Mouse (Mus musculus) embryo, embryonic 9.5 days (tissue): ENCODE measurements at regions not wholly inside any gene's neighbourhood (a gene's known extent, or its start where the extent isn't known, plus 50 kb on each side); places are given as distances from the start of the nearest gene placed in this dataset.

Source experiments
- DNase-seq: peaks from one replicate; pipeline ENCODE4 v3.0.0-alpha.2; 2017; ENCODE audit errors: extremely low spot score

- no peak for DNase-seq
These were observed 111.0 kb upstream of the Frmd6 start for GRCm38 (mm10) chr12:70714281-70714679.

GRCm38 (mm10) chr12:70715836-70716235 lies 109.5 kb upstream of the Frmd6 start:
- DNase-seq: no peak

DNA sequence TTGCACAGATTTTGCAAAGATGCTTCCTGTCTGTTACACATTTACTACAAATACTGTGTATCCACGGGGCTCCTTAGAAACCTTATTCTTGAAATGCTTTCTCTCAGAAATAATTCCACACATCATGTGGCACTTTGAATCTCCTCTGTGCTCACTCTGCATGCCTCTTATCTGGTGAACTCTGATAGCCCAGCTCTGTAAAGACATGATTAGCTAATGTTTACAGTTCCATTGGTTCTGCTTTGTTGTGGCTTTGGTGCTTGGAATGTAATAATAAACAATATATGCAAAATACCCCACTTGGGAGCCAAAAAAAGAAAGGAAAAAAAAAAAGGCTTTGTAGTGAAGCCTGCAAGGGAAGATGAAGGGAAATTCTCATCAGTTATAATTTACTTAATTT lies 106.7 kb upstream of the Frmd6 start:
- DNase-seq: no peak

DNA sequence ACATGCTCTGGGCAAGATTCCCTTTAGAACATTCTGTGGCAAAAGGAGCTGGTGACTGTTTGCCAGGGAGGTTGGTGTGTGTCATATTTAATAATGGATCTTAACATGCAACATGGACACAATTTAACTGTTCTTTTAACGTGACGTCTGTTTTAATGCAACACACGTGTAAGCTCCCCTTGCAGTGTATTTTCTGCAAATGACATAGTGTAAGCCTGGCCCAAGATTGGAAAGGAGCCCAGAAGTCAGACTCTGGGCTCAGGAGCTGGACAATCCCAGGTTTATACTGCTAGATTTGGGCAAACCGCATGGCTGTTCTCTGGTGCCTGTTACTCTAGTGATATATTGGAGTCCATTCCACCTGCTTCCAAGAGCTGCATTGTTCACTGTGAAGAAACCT lies 106.1 kb upstream of the Frmd6 start:
- DNase-seq: no peak

- no peak for DNase-seq
These were observed 105.0 kb upstream of the Frmd6 start for GRCm38 (mm10) chr12:70720178-70720894.

DNA sequence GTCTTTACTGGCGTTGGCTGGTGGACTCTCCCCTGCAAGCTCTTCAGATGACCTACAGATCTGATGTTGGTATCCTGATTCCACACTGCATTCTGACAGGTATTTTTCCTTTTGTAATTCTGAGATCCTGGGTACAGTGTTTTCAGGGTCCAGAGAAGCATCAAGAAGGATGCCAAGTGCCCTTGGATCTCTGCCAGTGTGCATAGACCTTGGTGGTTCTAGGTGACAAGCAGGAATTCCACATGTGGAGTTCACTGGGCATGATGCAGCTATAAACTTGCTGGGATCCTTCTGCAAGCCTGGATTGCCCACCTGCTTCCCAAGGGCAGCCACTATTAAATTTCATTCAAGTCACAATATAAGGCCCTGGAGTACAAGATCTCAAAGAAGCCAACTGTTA lies 100.0 kb upstream of the Frmd6 start:
- DNase-seq: no peak

DNA sequence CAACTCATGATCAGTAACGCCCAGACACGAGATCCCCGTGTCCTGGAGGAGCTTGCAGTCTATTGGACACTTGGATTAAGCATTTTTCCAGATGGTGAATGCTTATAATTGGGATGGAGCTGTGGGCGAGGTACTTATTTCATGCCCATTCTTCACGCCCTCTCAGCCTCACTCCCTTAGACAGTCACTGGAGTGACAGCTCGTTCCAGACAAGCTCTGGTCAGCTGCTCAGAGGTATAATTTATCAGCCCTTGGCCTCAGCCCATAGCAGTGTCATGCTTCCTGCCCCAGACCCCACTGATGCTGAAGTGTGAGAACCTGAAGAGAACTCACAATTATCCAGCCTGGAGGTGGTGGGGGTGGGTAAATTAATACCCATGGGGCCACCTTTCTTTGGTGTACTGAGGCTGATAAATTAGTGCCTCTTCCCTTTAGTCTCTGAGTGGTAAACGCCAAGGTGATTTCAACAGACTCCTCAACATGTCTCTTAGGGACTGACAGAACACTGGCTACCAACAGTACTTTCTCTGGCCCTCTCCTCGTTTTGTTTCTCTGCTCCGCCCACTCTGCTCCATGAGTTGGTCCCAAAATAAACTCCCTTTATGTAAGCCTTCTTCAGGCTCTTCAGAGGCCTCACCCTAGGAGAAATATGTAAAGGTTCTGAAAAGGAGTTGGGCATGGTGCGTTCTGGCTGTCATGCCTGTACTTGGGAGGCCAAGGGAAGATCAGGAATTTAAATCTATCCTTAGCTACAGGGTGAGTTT lies 97.6 kb upstream of the Frmd6 start:
- DNase-seq: no peak

- no peak for DNase-seq
These were observed 96.9 kb upstream of the Frmd6 start for GRCm38 (mm10) chr12:70728407-70728806.

GRCm38 (mm10) chr12:70729961-70730360 lies 95.4 kb upstream of the Frmd6 start:
- DNase-seq: peak; percentile 38

DNA sequence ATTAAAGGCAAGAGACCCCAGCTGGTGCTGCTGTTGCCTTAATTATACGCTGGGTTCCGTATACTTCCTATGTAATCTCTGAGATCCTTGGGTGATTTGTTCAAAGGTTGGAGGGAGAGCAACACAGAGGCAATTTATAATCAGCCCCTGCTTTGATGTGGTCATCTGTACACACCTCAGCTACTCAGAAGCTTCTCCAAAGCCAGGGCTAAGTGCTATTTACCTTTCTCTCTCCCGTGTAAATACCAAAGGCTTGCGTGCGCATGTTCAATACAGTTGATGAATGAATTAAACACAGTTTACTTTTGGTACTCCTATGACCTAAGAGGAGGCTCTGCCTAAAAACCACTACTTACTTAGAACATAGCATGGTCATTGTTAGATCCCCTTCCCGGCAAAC lies 93.8 kb upstream of the Frmd6 start:
- DNase-seq: no peak

- no peak for DNase-seq
These were observed 92.7 kb upstream of the Frmd6 start for GRCm38 (mm10) chr12:70732591-70732990.

DNA sequence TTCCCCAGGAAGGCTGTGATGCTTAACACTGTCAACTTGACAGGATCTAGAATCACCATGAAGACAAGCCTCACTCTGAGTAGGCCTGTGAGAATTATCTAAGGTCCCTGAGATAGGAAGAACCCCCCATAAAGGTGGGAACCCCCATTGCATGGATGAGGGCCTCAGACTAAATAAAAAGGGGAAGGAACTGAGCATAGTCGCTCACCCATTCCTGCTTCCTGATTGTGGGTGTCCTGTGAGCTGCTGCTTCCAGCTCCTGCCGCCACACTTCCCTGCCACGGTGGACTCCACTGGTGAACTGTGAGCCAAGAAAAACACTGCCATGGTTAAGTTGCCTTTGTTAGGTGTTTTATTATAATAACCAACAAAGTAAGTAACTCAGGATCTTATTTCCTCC lies 86.8 kb upstream of the Frmd6 start:
- DNase-seq: no peak

- DNase-seq: no peak
These were observed 86.0 kb upstream of the Frmd6 start for GRCm38 (mm10) chr12:70739316-70739715.

DNA sequence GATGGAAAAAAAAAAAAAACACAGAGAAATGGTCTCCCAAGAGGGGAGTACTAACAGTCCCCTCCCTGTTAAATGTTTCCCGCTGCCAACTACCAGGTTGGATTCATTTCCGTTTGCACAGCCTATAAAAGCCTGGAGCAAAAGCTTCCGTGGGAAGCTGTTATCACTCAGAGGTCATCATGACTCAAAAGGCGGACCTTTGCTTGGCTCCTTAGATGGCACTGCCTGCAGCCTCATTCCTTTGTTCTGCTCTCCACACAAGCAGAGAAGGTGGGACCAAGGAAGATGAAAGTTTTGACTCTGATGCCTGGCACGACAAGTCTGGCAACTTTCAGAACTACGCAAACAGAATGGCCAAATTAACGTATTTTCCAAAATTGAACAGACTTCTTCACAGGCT lies 85.5 kb upstream of the Frmd6 start:
- DNase-seq: no peak

DNA sequence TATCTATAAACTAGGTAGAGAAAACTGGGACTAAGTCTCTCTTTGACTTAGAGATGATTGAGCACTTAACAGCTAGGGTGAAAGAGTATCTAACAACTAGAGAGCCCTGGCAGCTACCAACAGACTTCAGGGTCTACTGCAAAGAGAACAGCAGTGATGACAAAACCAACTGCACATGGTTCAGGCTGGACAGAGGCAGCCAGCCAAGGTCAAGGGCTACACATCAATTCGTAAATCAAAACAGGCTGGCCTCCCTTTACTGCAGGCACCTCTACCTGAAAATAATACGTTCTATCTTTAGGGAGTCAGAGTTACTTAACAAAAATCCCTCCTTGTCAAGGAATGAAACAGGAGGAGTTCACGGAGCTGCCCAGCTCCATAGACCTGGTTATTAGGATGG lies 82.5 kb upstream of the Frmd6 start:
- DNase-seq: no peak

DNA sequence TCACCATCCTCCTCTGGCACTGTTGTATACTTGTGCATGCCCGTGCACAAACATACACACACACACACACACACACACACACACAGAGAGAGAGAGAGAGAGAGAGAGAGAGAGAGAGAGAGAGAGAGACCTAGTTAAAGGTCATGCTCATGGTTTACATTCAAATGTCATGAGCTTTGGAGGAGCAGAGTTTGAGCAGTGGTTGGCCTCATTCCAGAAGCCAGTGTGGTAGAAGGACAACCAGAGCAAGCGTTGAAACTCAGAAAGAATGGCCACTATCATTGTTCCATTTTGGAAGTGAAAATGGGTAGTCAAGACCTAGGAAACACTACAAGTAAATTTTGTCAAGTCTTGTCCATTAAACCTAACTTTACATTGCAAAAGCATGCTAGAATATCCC lies 79.6 kb upstream of the Frmd6 start:
- no peak for DNase-seq

GRCm38 (mm10) chr12:70749651-70750050 lies 75.7 kb upstream of the Frmd6 start:
- DNase-seq: no peak

DNA sequence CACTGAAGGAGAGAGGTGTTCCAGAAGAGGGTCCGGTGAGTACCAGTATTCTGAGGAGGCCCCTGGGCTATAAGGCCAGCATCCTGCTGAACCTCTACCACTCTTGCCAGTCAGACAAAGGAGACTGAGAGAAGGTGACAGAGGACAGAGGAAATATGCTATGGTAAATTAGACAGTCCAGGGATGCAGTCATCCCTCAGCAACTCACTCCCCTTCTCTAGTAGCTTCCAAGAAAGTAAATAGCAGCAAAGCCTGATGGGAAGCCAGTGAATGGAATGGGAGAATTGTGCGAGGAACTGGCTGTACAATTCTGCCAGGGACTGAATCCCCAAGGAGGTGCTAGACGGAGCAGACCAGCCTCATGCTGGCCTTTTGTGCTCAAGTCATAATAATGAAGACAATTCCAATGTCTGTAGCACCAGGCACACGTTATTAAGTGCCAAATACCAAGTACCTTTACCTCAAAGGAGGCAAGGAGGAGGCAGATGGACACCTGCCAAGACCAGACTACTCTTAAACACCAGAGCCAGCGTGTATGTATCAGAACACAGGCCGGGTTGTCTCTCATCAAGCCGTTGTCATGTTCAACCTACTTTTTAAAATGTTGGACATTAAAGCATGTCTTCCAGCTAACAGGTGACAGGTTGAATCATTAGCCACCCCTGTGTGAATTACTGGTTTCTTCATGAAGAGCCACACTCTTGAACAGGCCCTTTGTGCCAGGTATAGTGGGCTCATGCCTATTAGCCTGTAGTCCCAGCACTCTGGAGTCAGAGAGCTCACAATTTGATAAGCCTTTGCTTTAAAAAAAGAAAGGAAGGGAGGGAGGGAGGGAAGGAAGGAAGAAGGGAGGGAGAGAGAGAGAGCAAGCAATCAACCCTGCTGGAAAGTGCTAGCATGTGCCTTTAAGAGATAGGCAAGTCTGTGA lies 74.4 kb upstream of the Frmd6 start:
- DNase-seq: no peak

DNA sequence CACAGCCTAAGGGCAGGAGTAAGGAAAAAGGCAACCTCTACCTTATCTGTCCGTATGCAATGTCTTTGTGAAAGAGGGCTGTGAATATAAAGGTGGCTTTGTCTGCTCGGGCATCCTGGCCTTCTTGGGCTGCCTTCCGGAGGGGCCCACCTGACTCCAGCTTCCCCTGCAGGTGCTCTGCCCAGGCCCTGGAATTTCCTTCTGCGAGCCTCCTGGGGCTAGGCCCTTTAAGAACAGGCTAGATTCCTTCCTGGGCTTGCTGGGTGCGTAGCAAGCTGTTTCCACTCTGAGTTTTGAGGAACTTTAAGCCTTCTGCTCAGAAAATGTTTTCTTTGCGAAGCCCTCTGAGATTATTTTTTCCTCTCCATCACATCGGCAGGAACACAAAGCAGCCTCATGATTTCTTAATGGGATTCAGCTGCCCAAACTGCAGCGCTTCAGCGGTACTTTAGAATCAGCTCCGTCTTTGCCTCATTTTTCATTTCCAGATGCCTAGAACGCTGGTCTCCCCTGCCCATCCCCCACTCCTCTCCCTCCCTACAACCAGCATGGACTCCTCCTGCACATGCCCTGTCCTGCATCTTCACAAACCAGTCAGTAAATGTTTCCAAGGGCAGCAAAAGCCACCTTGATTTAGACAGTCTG lies 72.9 kb upstream of the Frmd6 start:
- DNase-seq: peak; percentile 62

- DNase-seq: no peak
These were observed 72.4 kb upstream of the Frmd6 start for GRCm38 (mm10) chr12:70752911-70753290.

DNA sequence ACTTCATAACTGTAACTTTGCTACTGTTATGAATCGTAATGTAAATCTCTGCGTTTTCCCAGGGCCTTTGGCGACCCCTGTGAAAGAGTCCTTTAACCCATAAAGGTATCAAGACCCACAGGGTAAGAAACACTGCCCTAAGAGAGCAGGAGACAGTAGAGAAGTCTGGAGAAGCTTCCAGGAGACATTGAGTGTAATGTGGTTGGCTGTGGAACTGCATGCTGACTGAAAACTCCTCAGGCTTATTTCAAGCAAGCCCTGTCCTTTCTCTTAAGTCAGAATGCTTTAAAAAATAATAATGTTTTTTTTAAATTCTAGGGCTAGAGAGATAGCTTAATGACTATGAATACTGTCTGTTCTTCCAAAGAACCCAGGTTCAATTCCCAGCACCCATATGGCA lies 71.9 kb upstream of the Frmd6 start:
- DNase-seq: no peak

DNA sequence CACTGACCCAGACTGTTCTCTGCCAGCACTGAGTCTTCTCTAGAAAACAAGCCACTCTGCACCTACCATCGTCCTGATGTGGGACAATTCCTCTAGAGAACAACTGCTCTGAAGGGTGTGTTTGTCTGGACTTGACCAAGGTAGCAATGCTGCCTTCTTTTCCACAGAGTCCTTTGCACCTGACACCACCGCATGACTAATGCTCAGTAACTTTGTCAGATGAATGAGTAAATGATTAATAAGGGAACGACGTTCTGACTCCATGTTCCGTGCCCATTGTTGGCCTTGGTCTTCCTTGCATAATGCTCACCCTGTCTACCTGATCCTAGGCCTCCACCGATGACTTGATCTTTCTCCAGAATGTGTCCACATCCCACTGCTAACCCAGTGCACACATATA lies 67.2 kb upstream of the Frmd6 start:
- no peak for DNase-seq
